Mouse (Mus musculus): Measurements from ENCODE around the gene Cnksr3. TPM values are rescaled to one million over a fixed set of nuclear protein-coding genes. Genes with fewer than 3 reads are reported as not detected.

Gene Cnksr3
- total RNA-seq (2023) = 13.0 TPM

GRCm38 (mm10) chr10:7211696-7212482, at the start of gene Cnksr3:
Gene Cnksr3, minus strand, starts transcription at chr10:7212237.

Other genes with a start within 250 kb of the Cnksr3 start
- 164 TPM for gene Ipcef1, start 159.8 kb downstream of the Cnksr3 start, total RNA-seq (2023)

Measured in CD4-positive naive resting alpha-beta T cell, adult 57 days (primary cell).